Mouse (Mus musculus) liver, embryonic 14.5 days (tissue): Measurements from ENCODE around the gene Rbp2. TPM values are rescaled to one million over a fixed set of nuclear protein-coding genes. Genes with fewer than 3 reads are reported as not detected.

Source experiments
- ATAC-seq: fragments of 200-750 bp; cut with Nextera tagmentation; 2 replicates; pipeline ENCODE4 v1.8.0; 2017; ENCODE audit warnings: moderate number of reproducible peaks, mild to moderate bottlenecking, moderate library complexity; ENCODE audit not compliant: insufficient read depth
- DNase-seq, 3 experiments: peaks; one replicate each; pipeline ENCODE4 v3.0.0-alpha.2; 2012 to 2013; ENCODE audit warnings: low read depth in 3 of 3, low spot score in 3 of 3
- H3K27ac ChIP-seq: fragments of 300-500 bp; sonication (generic); 2 replicates; pipeline ENCODE4 v1.5.1; 2014; ENCODE audit warnings: moderate library complexity, mild to moderate bottlenecking, control low read depth, inconsistent platforms
- H3K27me3 ChIP-seq: fragments of 300-500 bp; sonication (generic); 2 replicates; pipeline ENCODE4 v1.6.1; 2014; ENCODE audit warnings: mild to moderate bottlenecking, low read length, moderate library complexity; ENCODE audit not compliant: control insufficient read depth, insufficient read depth
- H3K36me3 ChIP-seq: fragments of 300-500 bp; sonication (generic); replicated peaks from 2 replicates; pipeline ENCODE4 v1.6.1; 2014; ENCODE audit warnings: low read depth; ENCODE audit not compliant: control insufficient read depth, insufficient read depth
- H3K4me1 ChIP-seq, 2 experiments: fragments of 200-500 bp in 1 of 2; fragments of 300-500 bp in 1 of 2; sonication (generic) in 1 of 2; replicated peaks; 2 replicates each; pipeline ENCODE4 v1.6.1; 2012 to 2014; ENCODE audit warnings: antibody characterized with exemption in 1 of 2, inconsistent platforms in 1 of 2, low read length in 1 of 2; ENCODE audit not compliant: control insufficient read depth in 2 of 2, insufficient read depth in 2 of 2
- H3K4me2 ChIP-seq: fragments of 300-500 bp; sonication (generic); 2 replicates; pipeline ENCODE4 v1.6.1; 2014; ENCODE audit warnings: low read depth, mild to moderate bottlenecking, control low read depth, moderate library complexity
- H3K4me3 ChIP-seq, 2 experiments: fragments of 200-500 bp in 1 of 2; fragments of 300-500 bp in 1 of 2; sonication (generic) in 1 of 2; 2 replicates each; pipeline ENCODE4 v1.5.1; 2012 to 2014; ENCODE audit warnings: low read depth in 2 of 2, low read length in 2 of 2, mild to moderate bottlenecking in 2 of 2, control low read depth in 1 of 2, inconsistent platforms in 1 of 2, moderate library complexity in 1 of 2; ENCODE audit not compliant: insufficient read depth in 1 of 2
- H3K9ac ChIP-seq: fragments of 300-500 bp; sonication (generic); replicated peaks from 2 replicates; pipeline ENCODE4 v1.6.1; 2014; ENCODE audit warnings: mild to moderate bottlenecking, control low read depth, moderate library complexity
- H3K9me3 ChIP-seq: fragments of 300-500 bp; sonication (generic); 2 replicates; pipeline ENCODE4 v1.6.1; 2016; ENCODE audit warnings: low read length, mixed read lengths; ENCODE audit not compliant: control insufficient read depth
- CTCF ChIP-seq: IDR thresholded peaks from 2 replicates; pipeline ENCODE4 v1.5.1; 2016; ENCODE audit warnings: antibody characterized with exemption, low read depth, control low read depth
- EP300 ChIP-seq: IDR thresholded peaks from 2 replicates; pipeline ENCODE4 v1.6.1; 2016; ENCODE audit warnings: antibody characterized with exemption, low read depth
- WGBS: fragments of 180-500 bp; shearing (Covaris S2); extraction: QIAGEN DNeasy Blood & Tissue Kit; methylation state at CpG from one replicate; pipeline ENCODE4 v1.1.7; 2014; ENCODE audit not compliant: insufficient replicate concordance; 5-methylcytosine and 5-hydroxymethylcytosine counted together
- polyA plus RNA-seq, 2 experiments: library from polyadenylated mRNA; depleted of rRNA in 1 of 2; stranded (reverse) in 1 of 2; unstranded in 1 of 2; fragments of >200 nt; fragmentation: Nextera tagmentation in 1 of 2; extraction: Ambion mirVana in 1 of 2; gene quantifications; 2 replicates each; pipeline versions ENCODE4 v1.2.1 to v1.2.3; 2012 to 2014

The Rbp2 gene
- polyA plus RNA-seq, 2 experiments: 3.8 to 7.4 TPM

GRCm38 (mm10) chr9:98450976-98451375, 34.9 kb upstream of the Rbp2 start:
- ATAC-seq: no peak
- WGBS: 67% methylated on average over 1 of the region's 1 CpGs
- no peak overlapping the region for H3K9ac ChIP-seq

GRCm38 (mm10) chr9:98466709-98467108, 19.2 kb upstream of the Rbp2 start:
- H3K27ac ChIP-seq: no peak overlapping the region
- no peak for TF ChIP-seq EP300
- TF ChIP-seq CTCF: no peak
- H3K4me1 ChIP-seq: peaks cover 0 to 5% of the 10 kb centered on the region in 2 experiments; a peak in 2 of 4 replicates
- H3K9ac ChIP-seq: no peak overlapping the region
- no peak for ATAC-seq
- 29% methylated on average over 2 of the region's 2 CpGs for WGBS
- DNase-seq: no peak
- H3K4me2 ChIP-seq: no peak overlapping the region
- no peaks in the 10 kb centered on the region for H3K9me3 ChIP-seq
- no peak overlapping the region for H3K4me3 ChIP-seq
- no peaks in the 10 kb centered on the region for H3K36me3 ChIP-seq
- no peaks in the 10 kb centered on the region for H3K27me3 ChIP-seq

More at GRCm38 (mm10) chr9:98450976-98451375, 34.9 kb upstream of the Rbp2 start:
- Histone ChIP-seq H3K4me3 (no peak overlapping the region), H3K27ac (no peak overlapping the region), H3K4me2 (no peak overlapping the region), H3K4me1 (no peaks in the 10 kb centered on the region), H3K9me3 (no peaks in the 10 kb centered on the region), H3K27me3 (no peaks in the 10 kb centered on the region), H3K36me3 (no peaks in the 10 kb centered on the region)
- TF ChIP-seq CTCF: no peak
- no peak for TF ChIP-seq EP300
- DNase-seq: no peak

DNA sequence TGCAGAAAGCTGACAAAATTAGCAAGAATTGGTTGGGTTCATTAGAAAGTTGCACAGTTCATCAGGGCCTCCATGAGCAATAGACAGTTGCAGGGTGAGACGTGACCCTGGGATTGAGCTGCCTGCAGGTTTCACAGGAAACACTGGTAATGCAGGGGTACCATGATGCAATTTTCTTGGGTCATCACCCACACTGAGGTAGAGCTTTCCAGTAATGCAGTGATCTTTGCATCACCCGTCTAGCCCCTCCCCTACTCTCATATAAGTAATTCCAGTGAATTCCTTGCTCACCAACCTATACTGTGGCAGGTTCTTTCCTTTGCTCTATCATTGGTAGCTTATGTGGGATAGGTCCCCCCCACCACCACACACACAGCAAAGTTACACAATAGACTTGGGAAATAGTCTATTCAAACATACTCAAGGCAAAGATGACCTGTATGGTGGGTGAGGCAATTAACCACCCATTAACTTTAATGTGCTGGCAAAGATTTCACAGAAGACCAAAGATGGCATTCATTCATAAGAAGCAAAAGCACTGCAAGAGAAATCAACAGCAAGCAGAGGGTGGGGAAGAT, 5.7 kb upstream of the Rbp2 start:
- TF ChIP-seq CTCF: no peak
- no peak for TF ChIP-seq EP300
- ATAC-seq (no peak), DNase-seq (no peak)
- Histone ChIP-seq H3K4me1 (peaks cover 0 to 2% of the 10 kb centered on the region in 2 experiments; a peak in 1 of 4 replicates), H3K36me3 (no peaks in the 10 kb centered on the region), H3K27ac (no peak overlapping the region), H3K4me3 (no peak overlapping the region), H3K9me3 (no peaks in the 10 kb centered on the region), H3K9ac (no peak overlapping the region), H3K4me2 (no peak overlapping the region), H3K27me3 (no peaks in the 10 kb centered on the region)
- WGBS: 48% methylated on average over 2 of the region's 2 CpGs

GRCm38 (mm10) chr9:98482256-98482655, 3.7 kb upstream of the Rbp2 start:
- H3K27ac ChIP-seq: no peak overlapping the region
- H3K4me2 ChIP-seq: no peak overlapping the region
- H3K27me3 ChIP-seq: no peaks in the 10 kb centered on the region
- H3K9ac ChIP-seq: no peak overlapping the region
- H3K36me3 ChIP-seq: no peaks in the 10 kb centered on the region
- H3K4me1 ChIP-seq: peaks cover 0 to 4% of the 10 kb centered on the region in 2 experiments; a peak in 1 of 4 replicates
- no peak overlapping the region for H3K4me3 ChIP-seq
- ATAC-seq (no peak), DNase-seq (no peak)
- TF ChIP-seq EP300 (no peak), CTCF (no peak)
- no peaks in the 10 kb centered on the region for H3K9me3 ChIP-seq
- 57% methylated on average over 4 of the region's 4 CpGs for WGBS

GRCm38 (mm10) chr9:98485020-98485419, 895 bp upstream of the Rbp2 start:
- H3K36me3 ChIP-seq: no peaks in the 10 kb centered on the region
- no peaks in the 10 kb centered on the region for H3K9me3 ChIP-seq
- H3K27ac ChIP-seq: no peak overlapping the region
- no peak for TF ChIP-seq CTCF
- no peak for TF ChIP-seq EP300
- no peak overlapping the region for H3K4me3 ChIP-seq
- H3K4me2 ChIP-seq: no peak overlapping the region
- no peaks in the 10 kb centered on the region for H3K27me3 ChIP-seq
- H3K4me1 ChIP-seq: peaks cover 12 to 21% of the 10 kb centered on the region in 2 experiments
- 63% methylated on average over 7 of the region's 7 CpGs for WGBS
- DNase-seq: no peak
- no peak overlapping the region for H3K9ac ChIP-seq
- ATAC-seq: no peak
